Mouse (Mus musculus): ENCODE measurements around the gene Caln1.

DNA sequence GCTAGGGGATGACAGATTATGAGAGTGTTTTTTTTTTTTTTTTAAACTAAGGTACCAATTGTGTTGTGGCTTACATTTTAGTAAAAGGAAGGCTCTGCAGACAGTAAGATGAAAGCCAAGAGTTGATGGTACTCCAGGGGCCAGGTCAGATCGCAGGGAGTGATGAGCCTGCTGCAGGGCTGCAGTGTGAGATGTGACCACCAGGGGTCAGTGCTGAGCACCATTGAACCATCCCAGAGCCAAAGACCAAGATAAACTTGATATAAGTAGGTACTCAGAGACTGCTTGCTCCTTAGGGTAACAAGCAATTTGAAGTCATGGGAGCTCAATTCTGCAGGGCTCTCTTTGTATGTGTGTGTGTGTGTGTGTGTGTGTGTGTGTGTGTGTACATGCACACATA is 35.9 kb downstream of the Caln1 start:
- TF ChIP-seq ZNF384 (IDR thresholded peaks at IDR 0.05; ENCODE audit: low read depth, low read length) = no peak
- no peak for TF ChIP-seq CHD2 (IDR thresholded peaks at IDR 0.05; ENCODE audit: low read depth, low read length)
